Mouse (Mus musculus) embryo, embryonic 10.5 days (tissue): ENCODE data around the gene Etv6.
"Not testable (repeated sequence)": the region's sequence is repeated elsewhere in the genome, so short reads cannot be mapped to it uniquely, and the experiment has no call there.

Experiments used
- DNase-seq: peaks from one replicate; pipeline ENCODE4 v3.0.0-alpha.2; 2015; ENCODE audit warnings: low spot score

Gene Etv6

DNA sequence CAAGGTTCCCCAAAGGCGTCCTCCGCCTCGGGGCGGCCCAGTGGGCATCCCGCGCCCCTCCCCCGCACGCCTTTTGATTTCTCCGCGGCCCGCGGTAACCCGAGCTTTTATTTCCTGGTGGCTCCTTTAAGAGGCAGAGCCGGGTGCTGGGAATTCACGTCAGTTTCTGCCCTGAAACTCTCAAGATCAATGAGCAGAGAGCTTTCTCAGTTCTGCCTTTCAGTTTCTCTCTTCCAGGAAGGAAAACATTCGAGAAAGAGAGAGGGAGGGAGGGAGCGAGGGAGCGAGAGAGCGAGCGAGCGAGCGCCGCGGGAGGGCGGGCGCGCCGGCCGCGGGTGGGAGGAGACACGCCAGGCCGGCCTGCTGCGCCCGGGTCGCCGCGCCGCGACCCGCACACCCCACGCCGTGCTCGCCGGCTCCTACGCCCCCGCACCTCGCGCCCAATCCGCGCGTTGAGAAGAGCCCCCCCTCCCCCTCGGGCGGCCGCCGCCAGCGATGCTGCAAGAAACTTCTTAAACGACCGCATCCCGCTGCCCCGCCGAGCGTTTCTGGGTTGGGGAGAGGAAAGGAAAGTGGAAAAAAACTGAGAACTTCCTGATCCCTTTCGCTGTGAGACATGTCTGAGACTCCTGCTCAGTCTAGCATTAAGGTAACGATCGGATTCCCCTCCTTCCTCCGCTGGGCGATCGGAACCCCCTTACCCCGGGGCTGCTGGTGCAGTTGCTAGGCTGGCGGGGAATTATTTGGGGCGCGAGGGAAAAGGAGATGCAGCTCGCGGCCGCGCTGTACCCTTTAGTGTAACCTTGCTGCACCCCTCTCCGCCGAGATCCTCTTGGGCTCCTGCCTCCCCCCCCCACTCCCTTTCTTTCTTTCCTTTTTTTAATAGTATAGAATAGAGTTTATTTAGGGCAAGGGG, at the start of gene Etv6:
Etv6 (plus strand) TSS at position 211 of the 916 bp plus-strand sequence.
- peak; percentile 83 for DNase-seq

DNA sequence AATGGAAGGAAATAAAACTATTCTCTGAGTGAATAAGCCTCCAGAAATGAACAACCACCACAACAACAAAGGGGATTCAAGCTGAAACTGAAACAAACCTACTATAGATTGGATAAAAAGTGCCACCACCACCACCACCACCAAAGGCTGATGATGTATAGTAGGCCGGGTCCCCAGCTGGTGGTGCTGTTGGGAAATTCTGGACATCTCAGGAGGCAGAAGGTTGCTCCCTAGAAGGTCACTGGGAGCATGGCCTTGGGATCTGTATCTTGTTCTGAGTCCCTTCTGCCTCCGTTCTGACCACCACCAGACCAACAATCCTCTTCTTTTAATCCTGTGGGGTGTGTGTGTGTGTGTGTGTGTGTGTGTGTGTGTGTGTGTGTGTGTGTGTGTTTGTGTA, 49.3 kb upstream of the Etv6 start:
- peak; percentile 33 for DNase-seq

- DNase-seq = no peak
Measured at GRCm38 (mm10) chr6:133987068-133987591, 48.4 kb upstream of the Etv6 start.

DNA sequence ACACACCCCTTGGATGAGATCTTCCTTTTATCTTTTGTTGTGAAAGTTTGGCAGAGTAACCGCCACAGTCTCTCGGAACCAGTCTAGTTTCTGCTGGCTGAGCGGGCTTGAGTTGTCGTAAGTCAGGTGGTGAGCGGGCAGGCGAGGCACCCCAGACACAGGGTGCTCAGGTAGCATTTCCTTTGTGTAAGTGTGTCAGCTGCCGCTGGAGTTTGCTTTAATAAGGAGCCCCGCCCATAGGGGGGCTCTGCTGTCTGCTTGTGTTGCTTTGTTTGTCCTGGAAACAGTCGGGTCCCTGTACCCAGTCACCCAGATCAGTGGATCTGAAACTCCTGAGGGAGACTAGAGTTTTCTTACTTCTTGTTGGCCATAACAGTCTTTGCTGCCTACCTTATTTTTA, 47.5 kb upstream of the Etv6 start:
- no peak for DNase-seq

DNA sequence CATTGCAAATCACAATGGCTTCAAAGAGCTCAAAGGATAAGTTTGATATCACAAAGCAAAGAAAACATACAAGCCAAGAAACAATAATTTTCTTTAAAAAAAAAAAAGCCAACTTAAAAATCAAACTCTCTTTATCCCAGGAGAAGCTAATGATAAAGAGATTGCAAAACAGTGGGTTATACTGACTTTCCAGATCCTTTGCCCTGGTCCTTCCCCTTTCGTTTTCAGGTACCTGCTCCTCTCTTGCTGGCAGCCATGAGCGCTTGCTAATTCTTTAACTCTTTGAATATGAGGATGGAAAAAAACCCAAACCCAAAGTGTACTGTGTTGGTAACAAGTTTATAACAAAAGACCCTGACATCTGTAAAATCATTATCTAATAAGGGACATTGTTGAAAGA, 38.0 kb upstream of the Etv6 start:
- no peak for DNase-seq

DNA sequence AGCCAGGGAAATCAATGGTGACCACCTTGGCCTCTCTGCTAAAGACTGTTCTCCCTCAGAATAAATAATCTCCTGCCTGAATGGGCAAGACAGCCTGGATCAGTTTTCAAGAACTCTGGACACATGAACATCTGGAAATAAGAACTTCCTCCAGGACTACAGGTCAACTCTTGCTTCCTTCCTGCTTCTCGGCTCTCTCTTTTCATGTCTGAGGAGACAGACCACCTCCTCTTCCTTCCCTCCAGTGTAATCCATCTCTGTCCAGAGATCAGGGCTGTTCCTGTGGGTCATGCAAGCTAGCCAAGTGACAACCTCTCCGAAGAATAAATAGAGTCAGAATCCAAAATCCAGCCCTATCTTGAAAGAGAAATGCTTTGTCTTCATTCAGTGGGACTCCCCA, 37.6 kb upstream of the Etv6 start:
- peak; percentile 10 for DNase-seq

- DNase-seq = not testable (repeated sequence)
Measured at GRCm38 (mm10) chr6:134014488-134015110, 20.9 kb upstream of the Etv6 start.

- DNase-seq = no peak
Measured at GRCm38 (mm10) chr6:134018807-134019206, 16.7 kb upstream of the Etv6 start.

- DNase-seq = no peak
Measured at GRCm38 (mm10) chr6:134020821-134021220, 14.7 kb upstream of the Etv6 start.

- no peak for DNase-seq
Measured at GRCm38 (mm10) chr6:134026264-134026663, 9.2 kb upstream of the Etv6 start.

- DNase-seq = no peak
Measured at GRCm38 (mm10) chr6:134027022-134027421, 8.5 kb upstream of the Etv6 start.

GRCm38 (mm10) chr6:134032451-134032850, 3.0 kb upstream of the Etv6 start:
- DNase-seq = no peak

DNA sequence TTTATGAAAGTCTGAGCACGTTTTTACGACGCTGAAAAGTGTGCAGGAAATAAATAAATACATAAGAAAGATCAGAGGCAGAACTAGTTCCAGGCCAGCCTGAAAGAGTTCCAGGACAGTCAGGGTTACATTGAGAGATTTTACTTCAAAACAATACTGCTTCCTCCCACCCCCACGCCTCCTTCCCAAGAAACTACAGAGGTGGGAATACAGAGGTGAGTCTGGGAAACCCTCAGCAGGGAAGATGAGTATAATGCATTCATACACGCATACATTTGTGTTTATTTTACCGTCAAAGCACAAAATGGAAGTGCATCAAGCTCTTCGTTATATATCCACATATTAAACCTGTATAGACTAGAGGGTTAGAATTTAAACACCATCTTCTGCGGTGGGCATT, 1.1 kb upstream of the Etv6 start:
- no peak for DNase-seq

GRCm38 (mm10) chr6:134034904-134035489, 503 bp upstream of the Etv6 start:
- DNase-seq = peak; percentile 93

GRCm38 (mm10) chr6:134036491-134036911, 1.0 kb downstream of the Etv6 start:
- peak; percentile 62 for DNase-seq

GRCm38 (mm10) chr6:134036951-134037431, 1.5 kb downstream of the Etv6 start:
- no peak for DNase-seq

- peak; percentile 58 for DNase-seq
Measured at GRCm38 (mm10) chr6:134037960-134038359, 2.5 kb downstream of the Etv6 start.

GRCm38 (mm10) chr6:134038881-134039280, 3.4 kb downstream of the Etv6 start:
- DNase-seq = peak; percentile 73

DNA sequence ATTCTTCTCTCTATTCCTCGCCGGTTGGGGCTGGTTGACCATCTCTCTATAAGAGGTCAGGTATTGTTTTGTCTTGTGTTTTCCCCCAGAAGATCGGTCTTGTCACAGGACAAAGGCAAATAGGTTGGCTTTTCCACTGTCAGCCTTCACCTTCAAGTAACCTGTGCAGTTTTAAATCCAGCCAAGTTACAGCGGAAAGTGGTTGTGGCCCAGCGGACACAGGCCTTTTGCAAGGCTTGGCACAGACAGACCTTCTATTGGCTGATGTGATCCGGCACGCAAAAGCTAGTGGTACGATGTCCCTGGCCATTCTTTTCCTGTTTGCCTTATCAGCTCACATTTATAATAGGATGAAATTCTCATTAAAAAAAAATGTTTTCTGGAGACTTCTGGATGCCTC, 3.9 kb downstream of the Etv6 start:
- DNase-seq = no peak

DNA sequence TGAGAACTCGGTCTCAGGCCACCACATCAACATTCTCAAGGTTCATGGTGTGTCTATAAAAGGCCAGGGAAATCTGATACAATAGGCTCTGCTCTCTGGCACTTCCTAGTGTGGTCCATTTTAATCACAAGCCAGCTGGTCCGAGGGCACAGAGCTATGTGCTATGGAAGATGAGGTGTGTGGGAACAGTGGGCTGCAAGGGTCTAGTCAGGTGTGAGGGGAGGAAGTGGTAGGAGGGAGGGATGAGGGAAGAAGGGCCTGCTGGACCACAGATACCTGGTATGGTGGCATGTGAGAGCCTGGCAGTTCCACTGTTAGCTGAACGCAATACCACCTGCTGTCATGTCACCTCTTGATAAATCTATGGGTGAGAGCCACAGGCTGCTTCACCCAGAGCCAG, 4.8 kb downstream of the Etv6 start:
- no peak for DNase-seq

DNA sequence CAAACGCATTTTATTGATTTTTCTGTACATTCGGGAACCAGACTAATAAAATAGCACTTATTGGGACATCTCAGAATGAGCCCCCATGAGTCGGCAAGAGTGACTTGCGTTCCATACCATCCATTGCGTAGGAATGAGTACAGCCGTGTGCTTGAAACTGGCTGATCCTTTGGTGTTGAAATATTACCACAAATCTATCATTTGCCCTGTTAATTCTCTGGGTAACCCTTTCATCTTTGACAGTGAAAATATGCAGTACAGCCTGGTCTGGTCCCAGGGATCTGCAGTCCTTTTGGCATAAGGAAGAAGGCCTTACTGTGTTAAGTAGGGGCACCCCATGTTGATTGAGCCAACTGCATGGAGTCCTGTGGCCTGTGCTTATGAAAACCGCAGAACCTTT, 5.8 kb downstream of the Etv6 start:
- DNase-seq = no peak

- DNase-seq = peak; percentile 36
Measured at GRCm38 (mm10) chr6:134041916-134042315, 6.4 kb downstream of the Etv6 start.

DNA sequence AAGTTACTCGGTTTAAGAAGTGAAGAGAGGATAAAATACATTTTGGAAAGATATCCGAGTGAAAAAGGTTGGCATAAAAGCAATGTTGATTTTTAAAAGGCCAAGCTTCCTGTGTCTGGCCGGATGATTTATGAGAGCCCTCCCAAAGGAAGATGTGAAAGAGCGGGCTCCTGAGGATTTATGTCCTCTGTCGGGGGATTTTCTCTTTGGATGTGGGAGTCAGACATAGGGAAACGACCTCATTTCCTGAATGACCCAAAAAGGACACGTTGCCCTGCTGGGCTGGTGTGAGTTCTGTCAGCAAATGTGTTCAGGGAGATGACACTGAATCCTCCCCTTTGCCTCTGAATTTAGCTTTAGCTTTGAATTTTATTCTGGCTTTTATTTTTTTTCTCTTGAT, 8.0 kb downstream of the Etv6 start:
- peak; percentile 73 for DNase-seq
